Comparison of ENCODE assay signal across 8 mouse cellular contexts in genomic region chr2:32154998-32155541, GRCm38 (mm10). TPM values are rescaled to one million over a fixed set of nuclear protein-coding genes. Genes with fewer than 3 reads are reported as not detected.
DNase-seq lines count a peak whose midpoint lies in the region; ATAC-seq and TF ChIP-seq lines count a peak whose summit lies in the region.

No protein-coding gene starts in this region.

- H3K9me3 ChIP-seq in forebrain, embryonic 11.5 days (ENCODE audit: control insufficient read depth, low read length): no peaks in the 10 kb centered on the region
- H3K9me3 ChIP-seq in forebrain, embryonic 10.5 days: 0 out of 2 replicates have a peak, but pooled peaks cover 1% of the 10 kb centered on the region
- H3K9me3 ChIP-seq in megakaryocyte, embryonic 14.5 days: no peaks in the 10 kb centered on the region
- no peaks in the 10 kb centered on the region for H3K9me3 ChIP-seq in liver, embryonic 11.5 days (ENCODE audit: control insufficient read depth, low read length)
- H3K9me3 ChIP-seq in stomach, postnatal 0 days (ENCODE audit: control insufficient read depth, low read length): no peaks in the 10 kb centered on the region

- no peak overlapping the region for H3K27ac ChIP-seq in forebrain, embryonic 11.5 days (ENCODE audit: low read depth, low read length)
- H3K27ac ChIP-seq in forebrain, embryonic 10.5 days: no peak overlapping the region
- peak overlapping the region; percentile 99 for H3K27ac ChIP-seq in liver, embryonic 11.5 days (ENCODE audit: low read depth, low read length)
- peak overlapping the region; percentile 99 for H3K27ac ChIP-seq in stomach, postnatal 0 days (replicated peaks)

- no peak overlapping the region for H3K4me3 ChIP-seq in forebrain, embryonic 11.5 days (ENCODE audit: low read depth, low read length)
- no peak overlapping the region for H3K4me3 ChIP-seq in forebrain, embryonic 10.5 days
- H3K4me3 ChIP-seq in megakaryocyte, embryonic 14.5 days (replicated peaks): peak overlapping the region; percentile 97
- peak overlapping the region; percentile 96; the same call in 1 of the 2 replicates for H3K4me3 ChIP-seq in liver, embryonic 11.5 days (ENCODE audit: low read depth, low read length)
- H3K4me3 ChIP-seq in stomach, postnatal 0 days (ENCODE audit: low read depth, low read length): no peak overlapping the region

- H3K9ac ChIP-seq in forebrain, embryonic 11.5 days (ENCODE audit: low read length): peak overlapping the region; percentile 37; the same call in 1 of the 2 replicates
- H3K9ac ChIP-seq in liver, embryonic 11.5 days (ENCODE audit: low read depth, low read length): peak overlapping the region; percentile 52; the same call in 1 of the 2 replicates
- peak overlapping the region; percentile 27; the same call in 1 of the 2 replicates for H3K9ac ChIP-seq in stomach, postnatal 0 days (ENCODE audit: low read length)

- DNase-seq in forebrain, embryonic 11.5 days (ENCODE audit: low spot score): no peak
- no peak for DNase-seq in forebrain, embryonic 10.5 days (ENCODE audit: extremely low spot score, low spot score)
- no peak for DNase-seq in liver, embryonic 11.5 days (ENCODE audit: low spot score)
- no peak for DNase-seq in stomach, postnatal 0 days (ENCODE audit: low spot score)
- DNase-seq in right cerebral cortex, adult 2 months (ENCODE audit: low spot score in 2 of 2): no peak
- no peak for DNase-seq in spleen, postnatal 36 days (ENCODE audit: low spot score in 2 of 2)

- H3K4me2 ChIP-seq in forebrain, embryonic 11.5 days (ENCODE audit: low read depth, low read length, severe bottlenecking): no peak overlapping the region
- H3K4me2 ChIP-seq in liver, embryonic 11.5 days: peak overlapping the region; percentile 98
- peak overlapping the region; percentile 84; the same call in 1 of the 2 replicates for H3K4me2 ChIP-seq in stomach, postnatal 0 days (replicated peaks; ENCODE audit: low read depth)

- no peak for TF ChIP-seq CTCF in stomach, postnatal 0 days (IDR thresholded peaks at IDR 0.05; ENCODE audit: low read depth)

- no peak for ATAC-seq in forebrain, embryonic 11.5 days (replicated peaks; ENCODE audit: low FRiP score)
- ATAC-seq in megakaryocyte, adult 5-6 weeks (ENCODE audit: poor library complexity, severe bottlenecking): no peak
- ATAC-seq in liver, embryonic 11.5 days (replicated peaks; ENCODE audit: low FRiP score): no peak
- no peak for ATAC-seq in stomach, postnatal 0 days (ENCODE audit: low FRiP score, low TSS enrichment)

- H3K4me1 ChIP-seq in forebrain, embryonic 11.5 days (replicated peaks; ENCODE audit: control insufficient read depth, insufficient read depth, low read length): peaks cover 48% of the 10 kb centered on the region
- peaks cover 88% of the 10 kb centered on the region for H3K4me1 ChIP-seq in forebrain, embryonic 10.5 days
- peaks cover 88% of the 10 kb centered on the region for H3K4me1 ChIP-seq in megakaryocyte, embryonic 14.5 days
- peaks cover 72% of the 10 kb centered on the region for H3K4me1 ChIP-seq in liver, embryonic 11.5 days (replicated peaks; ENCODE audit: control insufficient read depth, insufficient read depth, low read length)
- H3K4me1 ChIP-seq in stomach, postnatal 0 days (replicated peaks; ENCODE audit: control insufficient read depth, insufficient read depth): peaks cover 34% of the 10 kb centered on the region

- TF ChIP-seq EP300 in stomach, postnatal 0 days (optimal IDR thresholded peaks at IDR 0.05): no peak

- WGBS in forebrain, embryonic 11.5 days: 68% methylated on average over 7 of the region's 7 CpGs
- 76% methylated on average over 7 of the region's 7 CpGs for WGBS in forebrain, embryonic 10.5 days
- WGBS in liver, embryonic 11.5 days: 39% methylated on average over 7 of the region's 7 CpGs
- 39% methylated on average over 7 of the region's 7 CpGs for WGBS in stomach, postnatal 0 days

- no peaks in the 10 kb centered on the region for H3K36me3 ChIP-seq in forebrain, embryonic 11.5 days (ENCODE audit: control insufficient read depth, insufficient read depth, low read length)
- peaks cover 20% of the 10 kb centered on the region for H3K36me3 ChIP-seq in forebrain, embryonic 10.5 days (replicated peaks)
- peaks cover 37% of the 10 kb centered on the region for H3K36me3 ChIP-seq in megakaryocyte, embryonic 14.5 days (replicated peaks; ENCODE audit: low read length)
- no peaks in the 10 kb centered on the region for H3K36me3 ChIP-seq in liver, embryonic 11.5 days (ENCODE audit: control insufficient read depth, insufficient read depth, low read length)
- H3K36me3 ChIP-seq in stomach, postnatal 0 days (ENCODE audit: control insufficient read depth, insufficient read depth, low read length): no peaks in the 10 kb centered on the region

- H3K27me3 ChIP-seq in forebrain, embryonic 11.5 days (ENCODE audit: control insufficient read depth, insufficient read depth, low read length): no peaks in the 10 kb centered on the region
- no peaks in the 10 kb centered on the region for H3K27me3 ChIP-seq in forebrain, embryonic 10.5 days (ENCODE audit: poor library complexity, severe bottlenecking)
- no peaks in the 10 kb centered on the region for H3K27me3 ChIP-seq in megakaryocyte, embryonic 14.5 days (replicated peaks)
- no peaks in the 10 kb centered on the region for H3K27me3 ChIP-seq in liver, embryonic 11.5 days (replicated peaks; ENCODE audit: control insufficient read depth, insufficient read depth, low read length)
- no peaks in the 10 kb centered on the region for H3K27me3 ChIP-seq in stomach, postnatal 0 days (ENCODE audit: control insufficient read depth, insufficient read depth, low read length)

RNA-seq across cellular contexts. Expression of gene Prrc2b, which starts 4.2 kb away (rescaled TPM):
- 98.0 and 102 TPM in 2 replicates for polyA plus RNA-seq in forebrain, embryonic 11.5 days (2014; fragmentation: Nextera tagmentation; extraction: Ambion mirVana)
- polyA plus RNA-seq in forebrain, embryonic 10.5 days (2016; fragmentation: Nextera tagmentation; extraction: Ambion mirVana): 48.2 and 50.1 TPM in 2 replicates
- 20.7 and 115 TPM in 2 replicates for polyA plus RNA-seq in megakaryocyte, embryonic 14.5 days (2012; ENCODE audit: insufficient read depth, low replicate concordance)
- 26.9 and 27.2 TPM in 2 replicates for total RNA-seq in megakaryocyte, adult 5-6 weeks (2015)
- 11.5 and 13.9 TPM in 2 replicates for total RNA-seq in megakaryocyte, adult 5-6 weeks (2017)
- 37.8 and 48.1 TPM in 2 replicates for polyA plus RNA-seq in liver, embryonic 11.5 days (2014; fragmentation: Nextera tagmentation; extraction: Ambion mirVana)
- polyA plus RNA-seq in stomach, postnatal 0 days (2015; fragmentation: Nextera tagmentation; extraction: Ambion mirVana): 18.7 and 21.6 TPM in 2 replicates

RNA-seq across cellular contexts. Expression of gene Plpp7, which starts 59.7 kb away (rescaled TPM):
- polyA plus RNA-seq in forebrain, embryonic 11.5 days (2014; fragmentation: Nextera tagmentation; extraction: Ambion mirVana): 5.7 and 7.3 TPM in 2 replicates
- polyA plus RNA-seq in forebrain, embryonic 10.5 days (2016; fragmentation: Nextera tagmentation; extraction: Ambion mirVana): 4.8 and 5.3 TPM in 2 replicates
- polyA plus RNA-seq in megakaryocyte, embryonic 14.5 days (2012; ENCODE audit: insufficient read depth, low replicate concordance): 3.3 and 17.4 TPM in 2 replicates
- 0.14 and 0.33 TPM in 2 replicates for total RNA-seq in megakaryocyte, adult 5-6 weeks (2015)
- 0.24 and 1.2 TPM in 2 replicates for total RNA-seq in megakaryocyte, adult 5-6 weeks (2017)
- 5.3 TPM in 2 replicates for polyA plus RNA-seq in liver, embryonic 11.5 days (2014; fragmentation: Nextera tagmentation; extraction: Ambion mirVana)
- polyA plus RNA-seq in stomach, postnatal 0 days (2015; fragmentation: Nextera tagmentation; extraction: Ambion mirVana): 2.6 and 2.8 TPM in 2 replicates

Comparison
In these comparisons a context has a peak if more than half of its experiments do, and no peak if none do; other contexts are left out.
1. H3K27ac ChIP-seq: peak in liver, embryonic 11.5 days (single experiment) and stomach, postnatal 0 days (single experiment); none in forebrain, embryonic 11.5 days (single experiment) and forebrain, embryonic 10.5 days (single experiment).
2. H3K4me3 ChIP-seq: peak in megakaryocyte, embryonic 14.5 days (single experiment) and liver, embryonic 11.5 days (single experiment); none in forebrain, embryonic 11.5 days (single experiment), forebrain, embryonic 10.5 days (single experiment) and stomach, postnatal 0 days (single experiment).
3. Peak in every context shown above with its lines, with median percentiles within 50 percentile points of each other: H3K9ac ChIP-seq.